In the genomic region with DNA sequence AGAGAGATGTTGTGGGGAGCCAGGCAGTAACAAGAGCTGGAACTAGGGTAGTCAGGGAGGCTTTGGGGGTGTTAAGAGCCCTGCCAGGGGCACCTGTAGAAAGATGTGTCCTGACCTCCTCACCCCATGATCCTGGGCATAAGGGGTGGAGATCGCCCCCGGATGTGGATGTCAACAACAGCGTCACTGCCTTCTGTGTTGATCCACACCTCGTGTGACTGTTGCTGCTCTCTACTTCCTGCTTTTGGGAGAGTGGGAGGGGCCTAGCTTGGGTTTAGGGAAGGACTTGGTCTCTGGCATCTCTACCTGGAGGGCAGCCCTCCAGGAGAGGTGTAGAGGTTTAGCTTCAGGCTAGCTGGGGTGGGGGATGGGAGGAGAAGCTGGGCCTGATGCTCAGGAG, we compare ENCODE assay signal across 8 mouse cellular contexts. TPM values are rescaled to one million over a fixed set of nuclear protein-coding genes. Genes with fewer than 3 reads are reported as not detected.
A peak's percentile ranks its signal among the peaks of the same experiment; 100 is the strongest.
DNase-seq lines count a peak whose midpoint lies in the region; ATAC-seq and TF ChIP-seq lines count a peak whose summit lies in the region.

No protein-coding gene starts in this region.

- no peak for TF ChIP-seq POLR2A in bone marrow, adult 2 months (IDR thresholded peaks at IDR 0.05; ENCODE audit: borderline replicate concordance, control insufficient read depth, low read depth, low read length)

- H3K4me1 ChIP-seq in bone marrow, adult 2 months (ENCODE audit: control insufficient read depth, insufficient read depth, low read length) = no peaks in the 10 kb centered on the region; the same call in 1 of the 2 replicates
- H3K4me1 ChIP-seq in forebrain, embryonic 11.5 days (replicated peaks; ENCODE audit: control insufficient read depth, insufficient read depth, low read length) = peaks cover 3% of the 10 kb centered on the region; the same call in 1 of the 2 replicates
- H3K4me1 ChIP-seq in hindbrain, postnatal 0 days (ENCODE audit: insufficient read depth, low read length) = peaks cover 7% of the 10 kb centered on the region; the same call in 1 of the 2 replicates
- peaks cover 24 to 30% of the 10 kb centered on the region in 2 experiments for H3K4me1 ChIP-seq in liver, embryonic 14.5 days (replicated peaks; ENCODE audit: control insufficient read depth in 2 of 2, insufficient read depth in 2 of 2, low read length in 1 of 2)

- H3K4me2 ChIP-seq in forebrain, embryonic 11.5 days (ENCODE audit: low read depth, low read length, severe bottlenecking) = peak overlapping the region; percentile 92
- H3K4me2 ChIP-seq in hindbrain, postnatal 0 days (ENCODE audit: low read depth, low read length) = peak overlapping the region; percentile 79
- peak overlapping the region; percentile 94 for H3K4me2 ChIP-seq in liver, embryonic 14.5 days (ENCODE audit: low read depth)

- no peaks in the 10 kb centered on the region; the same call in 1 of the 2 replicates for H3K36me3 ChIP-seq in forebrain, embryonic 11.5 days (ENCODE audit: control insufficient read depth, insufficient read depth, low read length)
- H3K36me3 ChIP-seq in hindbrain, postnatal 0 days (ENCODE audit: insufficient read depth, low read length) = peaks cover 28% of the 10 kb centered on the region; the same call in 1 of the 2 replicates
- H3K36me3 ChIP-seq in liver, embryonic 14.5 days (replicated peaks; ENCODE audit: control insufficient read depth, insufficient read depth, low read depth) = peaks cover 7% of the 10 kb centered on the region; the same call in 1 of the 2 replicates

- no peaks in the 10 kb centered on the region for H3K9me3 ChIP-seq in forebrain, embryonic 11.5 days (ENCODE audit: control insufficient read depth, low read length)
- H3K9me3 ChIP-seq in hindbrain, postnatal 0 days (ENCODE audit: low read length) = no peaks in the 10 kb centered on the region
- H3K9me3 ChIP-seq in liver, embryonic 14.5 days (ENCODE audit: control insufficient read depth, low read length) = no peaks in the 10 kb centered on the region

- peak overlapping the region; percentile 92 for H3K4me3 ChIP-seq in bone marrow, adult 2 months (replicated peaks; ENCODE audit: control insufficient read depth, low read depth, low read length)
- H3K4me3 ChIP-seq in forebrain, embryonic 11.5 days (ENCODE audit: low read depth, low read length) = peak overlapping the region; percentile 85
- H3K4me3 ChIP-seq in hindbrain, postnatal 0 days (ENCODE audit: low read length) = peak overlapping the region; percentile 86
- H3K4me3 ChIP-seq in liver, embryonic 14.5 days (ENCODE audit: insufficient read depth in 1 of 2, low read depth in 2 of 2, low read length in 2 of 2) = peak overlapping the region; percentile 91 to 93

- DNase-seq in gastrocnemius, adult 18-20 months (ENCODE audit: low spot score) = peak; percentile 44
- DNase-seq in gastrocnemius, postnatal 36 days = no peak
- DNase-seq in forebrain, embryonic 11.5 days (ENCODE audit: low spot score) = no peak
- DNase-seq in hindbrain, postnatal 0 days (ENCODE audit: low spot score) = peak; percentile 49
- DNase-seq in liver, embryonic 14.5 days (ENCODE audit: low read depth in 3 of 3, low spot score in 3 of 3) = peak; percentile 67 to 68 (median 67)
- peak; percentile 86 for DNase-seq in naive thymus-derived CD4-positive, alpha-beta T cell, adult 2 months (ENCODE audit: low read depth)
- DNase-seq in thymus, postnatal 14 days = peak; percentile 69

- WGBS in bone marrow, adult 2 months = 0% methylated on average over 4 of the region's 4 CpGs
- 0% methylated on average over 4 of the region's 4 CpGs for WGBS in forebrain, embryonic 11.5 days
- WGBS in hindbrain, postnatal 0 days = 1% methylated on average over 4 of the region's 4 CpGs
- 0% methylated on average over 4 of the region's 4 CpGs for WGBS in liver, embryonic 14.5 days (ENCODE audit: insufficient replicate concordance)

- no peak for TF ChIP-seq EP300 in liver, embryonic 14.5 days (IDR thresholded peaks at IDR 0.05; ENCODE audit: low read depth)

- 0 out of 2 replicates have a peak, but pooled peaks have one; percentile 0 for ATAC-seq in forebrain, embryonic 11.5 days (replicated peaks; ENCODE audit: low FRiP score)
- ATAC-seq in hindbrain, postnatal 0 days = 0 out of 2 replicates have a peak, but pooled peaks have one; percentile 8
- ATAC-seq in liver, embryonic 14.5 days (ENCODE audit: insufficient read depth) = peak; percentile 9; the same call in 1 of the 2 replicates

- no peak for TF ChIP-seq CTCF in bone marrow, adult 2 months (IDR thresholded peaks at IDR 0.05; ENCODE audit: control insufficient read depth, insufficient read depth, low read length)
- no peak for TF ChIP-seq CTCF in hindbrain, postnatal 0 days (IDR thresholded peaks at IDR 0.05; ENCODE audit: low read depth)
- no peak for TF ChIP-seq CTCF in liver, embryonic 14.5 days (IDR thresholded peaks at IDR 0.05; ENCODE audit: low read depth)

- H3K27ac ChIP-seq in bone marrow, adult 2 months (ENCODE audit: control insufficient read depth, insufficient read depth, low read depth, low read length, poor library complexity) = peak overlapping the region; percentile 85
- no peak overlapping the region for H3K27ac ChIP-seq in forebrain, embryonic 11.5 days (ENCODE audit: low read depth, low read length)
- H3K27ac ChIP-seq in hindbrain, postnatal 0 days = peak overlapping the region; percentile 77
- peak overlapping the region; percentile 89 for H3K27ac ChIP-seq in liver, embryonic 14.5 days

- intact Hi-C loops in gastrocnemius, postnatal 36 days (cut with DNase I) = no loop called here

- H3K9ac ChIP-seq in forebrain, embryonic 11.5 days (ENCODE audit: low read length) = peak overlapping the region; percentile 90
- H3K9ac ChIP-seq in hindbrain, postnatal 0 days (replicated peaks; ENCODE audit: low read length) = peak overlapping the region; percentile 93
- peak overlapping the region; percentile 93 for H3K9ac ChIP-seq in liver, embryonic 14.5 days (replicated peaks)

- H3K27me3 ChIP-seq in forebrain, embryonic 11.5 days (ENCODE audit: control insufficient read depth, insufficient read depth, low read length) = no peaks in the 10 kb centered on the region
- H3K27me3 ChIP-seq in hindbrain, postnatal 0 days (ENCODE audit: insufficient read depth, low read length) = no peaks in the 10 kb centered on the region
- no peaks in the 10 kb centered on the region for H3K27me3 ChIP-seq in liver, embryonic 14.5 days (ENCODE audit: control insufficient read depth, insufficient read depth, low read length)

RNA-seq across cellular contexts. Expression of gene Atg2a, which starts 0.8 kb away (rescaled TPM):
- total RNA-seq in gastrocnemius, adult 18-20 months (2021) = 10 to 100 TPM; 16.7 to 20.0 TPM
- 10 to 100 TPM; 16.5 to 18.0 TPM for total RNA-seq in gastrocnemius, postnatal 36 days (2021)
- 17.0 and 36.4 TPM in 2 replicates for polyA plus RNA-seq in bone marrow, adult 2 months (2011; ENCODE audit: insufficient read depth, insufficient read length, low replicate concordance, missing spikeins)
- polyA plus RNA-seq in forebrain, embryonic 11.5 days (2014; fragmentation: Nextera tagmentation; extraction: Ambion mirVana) = 12.3 and 14.6 TPM in 2 replicates
- 38.7 and 43.4 TPM in 2 replicates for total RNA-seq in hindbrain, postnatal 0 days (2014; rRNA removed)
- 7.6 and 8.9 TPM in 2 replicates for polyA plus RNA-seq in hindbrain, postnatal 0 days (2015; fragmentation: Nextera tagmentation; extraction: Ambion mirVana)
- 5.0 and 5.4 TPM in 2 replicates for polyA plus RNA-seq in liver, embryonic 14.5 days (2012; rRNA removed)
- polyA plus RNA-seq in liver, embryonic 14.5 days (2014; fragmentation: Nextera tagmentation; extraction: Ambion mirVana) = 4.1 and 4.4 TPM in 2 replicates

RNA-seq across cellular contexts. Expression of gene Ppp2r5b, which starts 6.6 kb away (rescaled TPM):
- total RNA-seq in gastrocnemius, adult 18-20 months (2021) = 10 to 100 TPM; 34.9 to 38.2 TPM
- 10 to 100 TPM; 32.2 to 34.6 TPM for total RNA-seq in gastrocnemius, postnatal 36 days (2021)
- 21.0 and 43.9 TPM in 2 replicates for polyA plus RNA-seq in bone marrow, adult 2 months (2011; ENCODE audit: insufficient read depth, insufficient read length, low replicate concordance, missing spikeins)
- polyA plus RNA-seq in forebrain, embryonic 11.5 days (2014; fragmentation: Nextera tagmentation; extraction: Ambion mirVana) = 41.4 and 45.6 TPM in 2 replicates
- total RNA-seq in hindbrain, postnatal 0 days (2014; rRNA removed) = 272 and 321 TPM in 2 replicates
- 149 and 160 TPM in 2 replicates for polyA plus RNA-seq in hindbrain, postnatal 0 days (2015; fragmentation: Nextera tagmentation; extraction: Ambion mirVana)
- 3.2 TPM in 2 replicates for polyA plus RNA-seq in liver, embryonic 14.5 days (2012; rRNA removed)
- 2.4 and 2.5 TPM in 2 replicates for polyA plus RNA-seq in liver, embryonic 14.5 days (2014; fragmentation: Nextera tagmentation; extraction: Ambion mirVana)

RNA-seq across cellular contexts. Expression of gene Gpha2, which starts 16.1 kb away (rescaled TPM):
- total RNA-seq in gastrocnemius, adult 18-20 months (2021) = not detected
- total RNA-seq in gastrocnemius, postnatal 36 days (2021) = not detected
- polyA plus RNA-seq in bone marrow, adult 2 months (2011; ENCODE audit: insufficient read depth, insufficient read length, low replicate concordance, missing spikeins) = not detected in 2 replicates
- polyA plus RNA-seq in forebrain, embryonic 11.5 days (2014; fragmentation: Nextera tagmentation; extraction: Ambion mirVana) = 0.65 TPM in 1 of 2 replicates, not detected in the other
- not detected in 2 replicates for total RNA-seq in hindbrain, postnatal 0 days (2014; rRNA removed)
- 0.39 and 0.60 TPM in 2 replicates for polyA plus RNA-seq in hindbrain, postnatal 0 days (2015; fragmentation: Nextera tagmentation; extraction: Ambion mirVana)
- not detected in 2 replicates for polyA plus RNA-seq in liver, embryonic 14.5 days (2012; rRNA removed)
- polyA plus RNA-seq in liver, embryonic 14.5 days (2014; fragmentation: Nextera tagmentation; extraction: Ambion mirVana) = not detected in 2 replicates

RNA-seq across cellular contexts. Expression of gene Ehd1, which starts 34.2 kb away (rescaled TPM):
- 10 to 100 TPM; 30.2 to 40.3 TPM for total RNA-seq in gastrocnemius, adult 18-20 months (2021)
- total RNA-seq in gastrocnemius, postnatal 36 days (2021) = 10 to 100 TPM; 23.5 to 36.0 TPM
- polyA plus RNA-seq in bone marrow, adult 2 months (2011; ENCODE audit: insufficient read depth, insufficient read length, low replicate concordance, missing spikeins) = 40.0 and 63.1 TPM in 2 replicates
- 72.6 and 74.2 TPM in 2 replicates for polyA plus RNA-seq in forebrain, embryonic 11.5 days (2014; fragmentation: Nextera tagmentation; extraction: Ambion mirVana)
- total RNA-seq in hindbrain, postnatal 0 days (2014; rRNA removed) = 127 and 135 TPM in 2 replicates
- polyA plus RNA-seq in hindbrain, postnatal 0 days (2015; fragmentation: Nextera tagmentation; extraction: Ambion mirVana) = 76.5 and 77.5 TPM in 2 replicates
- 65.3 and 81.6 TPM in 2 replicates for polyA plus RNA-seq in liver, embryonic 14.5 days (2012; rRNA removed)
- polyA plus RNA-seq in liver, embryonic 14.5 days (2014; fragmentation: Nextera tagmentation; extraction: Ambion mirVana) = 38.0 and 49.6 TPM in 2 replicates

RNA-seq across cellular contexts. Expression of gene Majin, which starts 58.1 kb away (rescaled TPM):
- not detected for total RNA-seq in gastrocnemius, adult 18-20 months (2021)
- not detected for total RNA-seq in gastrocnemius, postnatal 36 days (2021)
- polyA plus RNA-seq in bone marrow, adult 2 months (2011; ENCODE audit: insufficient read depth, insufficient read length, low replicate concordance, missing spikeins) = not detected in 2 replicates
- not detected in 2 replicates for polyA plus RNA-seq in forebrain, embryonic 11.5 days (2014; fragmentation: Nextera tagmentation; extraction: Ambion mirVana)
- total RNA-seq in hindbrain, postnatal 0 days (2014; rRNA removed) = not detected in 2 replicates
- 0.24 TPM in 1 of 2 replicates, not detected in the other for polyA plus RNA-seq in hindbrain, postnatal 0 days (2015; fragmentation: Nextera tagmentation; extraction: Ambion mirVana)
- polyA plus RNA-seq in liver, embryonic 14.5 days (2012; rRNA removed) = not detected in 2 replicates
- not detected in 2 replicates for polyA plus RNA-seq in liver, embryonic 14.5 days (2014; fragmentation: Nextera tagmentation; extraction: Ambion mirVana)

Comparison
In these comparisons a context has a peak if more than half of its experiments do, and no peak if none do; other contexts are left out.
1. DNase-seq: peak in gastrocnemius, adult 18-20 months (single experiment), hindbrain, postnatal 0 days (single experiment), liver, embryonic 14.5 days (3 of 3), naive thymus-derived CD4-positive, alpha-beta T cell, adult 2 months (single experiment) and thymus, postnatal 14 days (single experiment); none in gastrocnemius, postnatal 36 days (0 of 2) and forebrain, embryonic 11.5 days (single experiment).
2. Peak in every context shown above with its lines, with median percentiles within 50 percentile points of each other: H3K4me3 ChIP-seq, ATAC-seq, H3K4me2 ChIP-seq and H3K9ac ChIP-seq.